Mouse (Mus musculus) liver, embryonic 14.5 days (tissue): ENCODE results near the gene Sgms2. TPM values are rescaled to one million over a fixed set of nuclear protein-coding genes. Genes with fewer than 3 reads are reported as not detected.

Experiments used
- ATAC-seq: fragments of 200-750 bp; cut with Nextera tagmentation; 2 replicates; pipeline ENCODE4 v1.8.0; 2017; ENCODE audit warnings: moderate number of reproducible peaks, mild to moderate bottlenecking, moderate library complexity; ENCODE audit not compliant: insufficient read depth
- DNase-seq, 3 experiments: peaks; one replicate each; pipeline ENCODE4 v3.0.0-alpha.2; 2012 to 2013; ENCODE audit warnings: low read depth in 3 of 3, low spot score in 3 of 3
- H3K27ac ChIP-seq: fragments of 300-500 bp; sonication (generic); 2 replicates; pipeline ENCODE4 v1.5.1; 2014; ENCODE audit warnings: moderate library complexity, mild to moderate bottlenecking, control low read depth, inconsistent platforms
- H3K27me3 ChIP-seq: fragments of 300-500 bp; sonication (generic); 2 replicates; pipeline ENCODE4 v1.6.1; 2014; ENCODE audit warnings: mild to moderate bottlenecking, low read length, moderate library complexity; ENCODE audit not compliant: control insufficient read depth, insufficient read depth
- H3K36me3 ChIP-seq: fragments of 300-500 bp; sonication (generic); replicated peaks from 2 replicates; pipeline ENCODE4 v1.6.1; 2014; ENCODE audit warnings: low read depth; ENCODE audit not compliant: control insufficient read depth, insufficient read depth
- H3K4me1 ChIP-seq, 2 experiments: fragments of 200-500 bp in 1 of 2; fragments of 300-500 bp in 1 of 2; sonication (generic) in 1 of 2; replicated peaks; 2 replicates each; pipeline ENCODE4 v1.6.1; 2012 to 2014; ENCODE audit warnings: antibody characterized with exemption in 1 of 2, inconsistent platforms in 1 of 2, low read length in 1 of 2; ENCODE audit not compliant: control insufficient read depth in 2 of 2, insufficient read depth in 2 of 2
- H3K4me2 ChIP-seq: fragments of 300-500 bp; sonication (generic); 2 replicates; pipeline ENCODE4 v1.6.1; 2014; ENCODE audit warnings: low read depth, mild to moderate bottlenecking, control low read depth, moderate library complexity
- H3K4me3 ChIP-seq, 2 experiments: fragments of 200-500 bp in 1 of 2; fragments of 300-500 bp in 1 of 2; sonication (generic) in 1 of 2; 2 replicates each; pipeline ENCODE4 v1.5.1; 2012 to 2014; ENCODE audit warnings: low read depth in 2 of 2, low read length in 2 of 2, mild to moderate bottlenecking in 2 of 2, control low read depth in 1 of 2, inconsistent platforms in 1 of 2, moderate library complexity in 1 of 2; ENCODE audit not compliant: insufficient read depth in 1 of 2
- H3K9ac ChIP-seq: fragments of 300-500 bp; sonication (generic); replicated peaks from 2 replicates; pipeline ENCODE4 v1.6.1; 2014; ENCODE audit warnings: mild to moderate bottlenecking, control low read depth, moderate library complexity
- H3K9me3 ChIP-seq: fragments of 300-500 bp; sonication (generic); 2 replicates; pipeline ENCODE4 v1.6.1; 2016; ENCODE audit warnings: low read length, mixed read lengths; ENCODE audit not compliant: control insufficient read depth
- CTCF ChIP-seq: IDR thresholded peaks from 2 replicates; pipeline ENCODE4 v1.5.1; 2016; ENCODE audit warnings: antibody characterized with exemption, low read depth, control low read depth
- EP300 ChIP-seq: IDR thresholded peaks from 2 replicates; pipeline ENCODE4 v1.6.1; 2016; ENCODE audit warnings: antibody characterized with exemption, low read depth
- WGBS: fragments of 180-500 bp; shearing (Covaris S2); extraction: QIAGEN DNeasy Blood & Tissue Kit; methylation state at CpG from one replicate; pipeline ENCODE4 v1.1.7; 2014; ENCODE audit not compliant: insufficient replicate concordance; 5-methylcytosine and 5-hydroxymethylcytosine counted together
- polyA plus RNA-seq, 2 experiments: library from polyadenylated mRNA; depleted of rRNA in 1 of 2; stranded (reverse) in 1 of 2; unstranded in 1 of 2; fragments of >200 nt; fragmentation: Nextera tagmentation in 1 of 2; extraction: Ambion mirVana in 1 of 2; gene quantifications; 2 replicates each; pipeline versions ENCODE4 v1.2.1 to v1.2.3; 2012 to 2014

Gene Sgms2
- polyA plus RNA-seq (2012; rRNA removed) (0.96 and 1.6 TPM in 2 replicates), polyA plus RNA-seq (2014; fragmentation: Nextera tagmentation; extraction: Ambion mirVana) (2.1 and 3.6 TPM in 2 replicates)

DNA sequence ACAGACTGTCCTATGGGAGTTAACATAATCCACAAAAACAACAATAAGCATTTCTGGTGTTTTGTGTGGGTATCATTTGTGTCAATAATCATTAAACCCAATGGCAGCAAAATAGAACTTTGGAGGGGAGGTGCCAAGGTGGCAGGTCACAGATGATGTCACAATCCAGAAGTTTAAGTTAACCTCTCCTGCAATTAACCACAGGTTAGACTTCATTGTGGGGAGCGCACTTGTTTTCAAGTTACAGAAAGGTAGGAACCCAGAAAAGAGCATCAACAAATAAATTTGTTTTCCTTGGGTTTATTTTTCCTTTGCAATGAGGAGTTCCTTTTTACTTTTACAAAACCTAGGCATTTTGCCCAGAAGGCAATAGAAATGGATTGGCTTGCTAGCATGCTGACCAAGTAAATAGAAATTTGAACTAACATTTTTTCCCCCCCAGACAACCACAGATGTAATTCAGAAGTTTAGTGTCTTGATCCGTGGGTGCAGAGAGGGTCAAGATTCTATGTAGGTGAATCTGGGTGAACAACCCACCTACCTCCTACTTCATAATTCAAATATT lies at the start of gene Sgms2:
Sgms2 (minus strand) TSS at position 51 of the 565 bp plus-strand sequence.
- no peak for DNase-seq
- Histone ChIP-seq H3K9me3 (no peaks in the 10 kb centered on the region), H3K4me3 (peak within 1 kb of the TSS; percentile 49 to 56), H3K27ac (no peak within 1 kb of the TSS), H3K27me3 (peaks cover 32% of the 10 kb centered on the region), H3K4me1 (peaks cover 0 to 4% of the 10 kb centered on the region in 2 experiments; a peak in 1 of 4 replicates), H3K36me3 (no peaks in the 10 kb centered on the region), H3K4me2 (peak within 1 kb of the TSS; percentile 58), H3K9ac (peak within 1 kb of the TSS; percentile 40; the same call in 1 of the 2 replicates)
- TF ChIP-seq CTCF (no peak), EP300 (no peak)
- WGBS, result 67% methylated on average over 2 of the region's 2 CpGs
- ATAC-seq, result no peak

- Histone ChIP-seq H3K9me3 (no peaks in the 10 kb centered on the region), H3K27ac (no peak overlapping the region), H3K9ac (no peak overlapping the region), H3K4me2 (no peak overlapping the region), H3K36me3 (no peaks in the 10 kb centered on the region), H3K4me3 (no peak overlapping the region), H3K4me1 (no peaks in the 10 kb centered on the region), H3K27me3 (no peaks in the 10 kb centered on the region)
- 62% methylated on average over 3 of the region's 3 CpGs for WGBS
- ATAC-seq (no peak), DNase-seq (no peak)
- TF ChIP-seq CTCF (no peak), EP300 (no peak)
These were observed 34.0 kb upstream of the Sgms2 start for GRCm38 (mm10) chr3:131525229-131525628.

GRCm38 (mm10) chr3:131524779-131525178 lies 33.6 kb upstream of the Sgms2 start:
- 22% methylated on average over 11 of the region's 11 CpGs for whole genome bisulfite sequencing
- H3K27ac ChIP-seq, result no peak overlapping the region
- ATAC-seq (no peak), DNase-seq (no peak)
- no peak overlapping the region for H3K9ac ChIP-seq
- H3K27me3 ChIP-seq, result no peaks in the 10 kb centered on the region
- no peak overlapping the region for H3K4me3 ChIP-seq
- no peaks in the 10 kb centered on the region for H3K4me1 ChIP-seq
- no peak overlapping the region for H3K4me2 ChIP-seq
- peak; percentile 37; the same call in 1 of the 2 replicates for TF ChIP-seq CTCF
- TF ChIP-seq EP300, result no peak
- H3K9me3 ChIP-seq, result no peaks in the 10 kb centered on the region
- no peaks in the 10 kb centered on the region for H3K36me3 ChIP-seq

- Histone ChIP-seq H3K9me3 (no peaks in the 10 kb centered on the region), H3K4me3 (no peak overlapping the region), H3K27me3 (no peaks in the 10 kb centered on the region), H3K9ac (no peak overlapping the region), H3K4me2 (no peak overlapping the region), H3K27ac (no peak overlapping the region), H3K36me3 (no peaks in the 10 kb centered on the region), H3K4me1 (no peaks in the 10 kb centered on the region)
- 45% methylated on average over 5 of the region's 5 CpGs for WGBS
- TF ChIP-seq EP300 (no peak), CTCF (no peak)
- ATAC-seq (no peak), DNase-seq (no peak)
These were observed 33.0 kb upstream of the Sgms2 start for GRCm38 (mm10) chr3:131524210-131524609.

GRCm38 (mm10) chr3:131523749-131524148 lies 32.5 kb upstream of the Sgms2 start:
- Histone ChIP-seq H3K27ac (no peak overlapping the region), H3K4me3 (no peak overlapping the region), H3K9ac (no peak overlapping the region), H3K27me3 (no peaks in the 10 kb centered on the region), H3K9me3 (no peaks in the 10 kb centered on the region), H3K4me2 (no peak overlapping the region), H3K4me1 (no peaks in the 10 kb centered on the region), H3K36me3 (no peaks in the 10 kb centered on the region)
- TF ChIP-seq EP300 (no peak), CTCF (no peak)
- 64% methylated on average over 9 of the region's 9 CpGs for WGBS
- ATAC-seq (no peak), DNase-seq (no peak)
